Mouse (Mus musculus) c-Kit-positive CD71-negative TER-119-negative erythroid progenitor cells, embryonic 14.5 days (primary cell): ENCODE data around the gene Cyp2w1.

Source experiments
- DNase-seq: peaks from one replicate; pipeline ENCODE4 v3.0.0-alpha.2; 2013; ENCODE audit warnings: low read depth

The Cyp2w1 gene

GRCm38 (mm10) chr5:139403692-139404260 is 51.4 kb downstream of the Cyp2w1 start:
- DNase-seq: no peak

- no peak for DNase-seq
Observed at GRCm38 (mm10) chr5:139404801-139405401, 52.5 kb downstream of the Cyp2w1 start, which contains the start of gene C130050O18Rik. C130050O18Rik (plus strand) TSS chr5:139405280.

GRCm38 (mm10) chr5:139405478-139405877 is 53.1 kb downstream of the Cyp2w1 start:
- DNase-seq: no peak

GRCm38 (mm10) chr5:139405953-139406352 is 53.5 kb downstream of the Cyp2w1 start:
- no peak for DNase-seq
